ENCODE assay signal across 9 mouse cellular contexts in genomic region chr12:102878901-102879300, GRCm38 (mm10). TPM values are rescaled to one million over a fixed set of nuclear protein-coding genes. Genes with fewer than 3 reads are reported as not detected.
DNase-seq lines count a peak whose midpoint lies in the region; ATAC-seq lines count a peak whose summit lies in the region.
"Had no signal": no experiment of that assay in that cellular context is flagged by ENCODE, and none has a peak within 500 bp of the region (broad histone marks: within the 10 kb centered on the region; RNA-seq: fewer than 3 reads in every experiment).

No protein-coding gene starts in this region.

- H3K36me3 ChIP-seq in liver, embryonic 11.5 days (ENCODE audit: control insufficient read depth, insufficient read depth, low read length), result no peaks in the 10 kb centered on the region
- no peaks in the 10 kb centered on the region for H3K36me3 ChIP-seq in neural tube, embryonic 13.5 days

- intact Hi-C loops in heart, postnatal 10 days (cut with DNase I), result loop anchor here (5.0 kb wide), 3 partner anchors 57 to 137 kb away; partner anchors contain the start of genes Gm20604, Gm28051, Gon7 and Moap1

- H3K4me3 ChIP-seq in liver, embryonic 11.5 days (ENCODE audit: low read depth, low read length), result peak overlapping the region; percentile 92
- H3K4me3 ChIP-seq in neural tube, embryonic 13.5 days, result peak overlapping the region; percentile 92

- DNase-seq in kidney, adult 18-20 months, result peak; percentile 8
- DNase-seq in kidney, adult 11 months, result no peak
- peak; percentile 24 for DNase-seq in embryo, embryonic 10 days (ENCODE audit: low spot score)
- DNase-seq in heart, postnatal 10 days, result peak; percentile 24 to 34
- DNase-seq in liver, embryonic 11.5 days (ENCODE audit: low spot score), result no peak
- no peak for DNase-seq in spleen, postnatal 14 days (ENCODE audit: low spot score in 2 of 2)
- no peak for DNase-seq in right cerebral cortex, postnatal 14 days

- peaks cover 5% of the 10 kb centered on the region for H3K4me1 ChIP-seq in liver, embryonic 11.5 days (replicated peaks; ENCODE audit: control insufficient read depth, insufficient read depth, low read length)
- peaks cover 30% of the 10 kb centered on the region for H3K4me1 ChIP-seq in neural tube, embryonic 13.5 days (replicated peaks)

- no peak overlapping the region for H3K27ac ChIP-seq in liver, embryonic 11.5 days (ENCODE audit: low read depth, low read length)
- H3K27ac ChIP-seq in neural tube, embryonic 13.5 days (replicated peaks), result peak overlapping the region; percentile 73

- peak overlapping the region; percentile 73 for H3K4me2 ChIP-seq in liver, embryonic 11.5 days
- peak overlapping the region; percentile 53 for H3K4me2 ChIP-seq in neural tube, embryonic 13.5 days

- H3K9me3 ChIP-seq in liver, embryonic 11.5 days (ENCODE audit: control insufficient read depth, low read length), result no peaks in the 10 kb centered on the region
- H3K9me3 ChIP-seq in neural tube, embryonic 13.5 days, result no peaks in the 10 kb centered on the region

- H3K9ac ChIP-seq in liver, embryonic 11.5 days (ENCODE audit: low read depth, low read length), result peak overlapping the region; percentile 61
- peak overlapping the region; percentile 63 for H3K9ac ChIP-seq in neural tube, embryonic 13.5 days

- ATAC-seq in liver, embryonic 11.5 days (replicated peaks; ENCODE audit: low FRiP score), result no peak
- no peak for ATAC-seq in neural tube, embryonic 13.5 days (ENCODE audit: low read depth)

- 37% methylated on average over 7 of the region's 7 CpGs for WGBS in liver, embryonic 11.5 days
- 34% methylated on average over 7 of the region's 7 CpGs for WGBS in neural tube, embryonic 13.5 days

- H3K27me3 ChIP-seq in liver, embryonic 11.5 days (replicated peaks; ENCODE audit: control insufficient read depth, insufficient read depth, low read length), result no peaks in the 10 kb centered on the region
- H3K27me3 ChIP-seq in neural tube, embryonic 13.5 days, result no peaks in the 10 kb centered on the region

RNA-seq across cellular contexts. Expression of gene Btbd7, which starts 0.6 kb away (rescaled TPM):
- 10 to 100 TPM; 35.6 to 38.1 TPM for total RNA-seq in heart, postnatal 10 days (2021)
- polyA plus RNA-seq in liver, embryonic 11.5 days (2014; fragmentation: Nextera tagmentation; extraction: Ambion mirVana), result 9.8 and 11.1 TPM in 2 replicates
- polyA plus RNA-seq in neural tube, embryonic 13.5 days (2015; fragmentation: Nextera tagmentation; extraction: Ambion mirVana), result 14.0 and 15.2 TPM in 2 replicates

RNA-seq across cellular contexts. Expression of gene Cox8c, which starts 20.2 kb away (rescaled TPM):
- total RNA-seq in heart, postnatal 10 days (2021), result not detected
- polyA plus RNA-seq in liver, embryonic 11.5 days (2014; fragmentation: Nextera tagmentation; extraction: Ambion mirVana), result not detected in 2 replicates
- polyA plus RNA-seq in neural tube, embryonic 13.5 days (2015; fragmentation: Nextera tagmentation; extraction: Ambion mirVana), result not detected in 2 replicates
- total RNA-seq: left cerebral cortex, postnatal 25 days had no signal

Comparison
In these comparisons a context has a peak if more than half of its experiments do, and no peak if none do; other contexts are left out.
1. DNase-seq: peak in kidney, adult 18-20 months (single experiment), embryo, embryonic 10 days (single experiment) and heart, postnatal 10 days (2 of 2); none in kidney, adult 11 months (single experiment), liver, embryonic 11.5 days (single experiment), spleen, postnatal 14 days (0 of 2) and right cerebral cortex, postnatal 14 days (single experiment).